Mouse (Mus musculus): ENCODE measurements around the gene Il27ra.

- TF ChIP-seq CTCF (IDR thresholded peaks at IDR 0.05; ENCODE audit: extremely low read depth, insufficient read depth, low read length) = no peak
- TF ChIP-seq POLR2A (IDR thresholded peaks at IDR 0.05; ENCODE audit: extremely low read depth, insufficient read depth, low read length) = no peak
Measured at GRCm38 (mm10) chr8:83994030-83994429, 48.4 kb downstream of the Il27ra start.
